Mouse (Mus musculus) colon, adult 2 months (tissue): ENCODE data around the gene Gm28490. TPM values are rescaled to one million over a fixed set of nuclear protein-coding genes. Genes with fewer than 3 reads are reported as not detected.

ENCODE experiments used
- polyA plus RNA-seq: library from polyadenylated mRNA; depleted of rRNA; stranded (reverse); fragments of >200 nt; gene quantifications from 2 replicates; pipeline ENCODE4 v1.2.3, GENCODE M21; 2012; rRNA removed

Gm28490 gene
- polyA plus RNA-seq: not detected in 2 replicates

DNA sequence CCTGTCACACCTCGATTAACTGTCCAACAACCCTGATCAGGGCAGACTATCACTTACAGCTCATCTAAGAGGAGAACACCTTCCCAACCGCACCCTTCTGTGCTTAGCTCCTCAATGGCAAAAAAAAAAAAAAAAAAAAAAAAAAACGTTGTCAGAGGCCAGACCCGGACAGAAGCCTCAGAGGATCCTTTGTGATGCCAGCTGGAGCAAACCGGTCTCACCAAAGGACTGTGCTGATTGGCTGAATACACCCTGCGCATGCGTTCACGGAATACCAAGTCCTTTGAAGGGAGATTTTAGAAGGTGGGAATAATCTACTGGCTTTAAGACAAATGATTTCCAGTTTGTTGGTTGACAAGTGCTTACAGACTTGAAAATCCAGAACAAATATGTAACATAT, at the start of gene Gm28490:
Gm28490 (minus strand) TSS at position 101 of the 400 bp plus-strand sequence.

